Mouse (Mus musculus) hindbrain, postnatal 0 days (tissue): Measurements from ENCODE around the gene Tdrd3. TPM values are rescaled to one million over a fixed set of nuclear protein-coding genes. Genes with fewer than 3 reads are reported as not detected.

Source experiments
- ATAC-seq: fragments of 200-750 bp; cut with Nextera tagmentation; 2 replicates; pipeline ENCODE4 v1.8.0; 2017; ENCODE audit warnings: mild to moderate bottlenecking, moderate TSS enrichment, moderate library complexity
- DNase-seq: peaks from one replicate; pipeline ENCODE4 v3.0.0-alpha.2; 2015; ENCODE audit warnings: low spot score
- H3K27ac ChIP-seq: fragments of 300-500 bp; sonication (generic); 2 replicates; pipeline ENCODE4 v1.5.1; 2014; ENCODE audit warnings: mild to moderate bottlenecking
- H3K27me3 ChIP-seq: fragments of 300-500 bp; sonication (generic); 2 replicates; pipeline ENCODE4 v1.6.1; 2014; ENCODE audit warnings: low read length, mixed read lengths; ENCODE audit not compliant: insufficient read depth
- H3K36me3 ChIP-seq: fragments of 300-500 bp; sonication (generic); 2 replicates; pipeline ENCODE4 v1.6.1; 2014; ENCODE audit warnings: low read length, mixed read lengths; ENCODE audit not compliant: insufficient read depth
- H3K4me1 ChIP-seq: fragments of 300-500 bp; sonication (generic); 2 replicates; pipeline ENCODE4 v1.6.1; 2014; ENCODE audit warnings: antibody characterized with exemption, low read length, mixed read lengths; ENCODE audit not compliant: insufficient read depth
- H3K4me2 ChIP-seq: fragments of 300-500 bp; sonication (generic); 2 replicates; pipeline ENCODE4 v1.6.1; 2014; ENCODE audit warnings: low read depth, mild to moderate bottlenecking, low read length, moderate library complexity, mixed read lengths
- H3K4me3 ChIP-seq: fragments of 300-500 bp; sonication (generic); 2 replicates; pipeline ENCODE4 v1.5.1; 2014; ENCODE audit warnings: low read length
- H3K9ac ChIP-seq: fragments of 300-500 bp; sonication (generic); replicated peaks from 2 replicates; pipeline ENCODE4 v1.6.1; 2014; ENCODE audit warnings: mild to moderate bottlenecking, low read length, moderate library complexity, mixed read lengths
- H3K9me3 ChIP-seq: fragments of 300-500 bp; sonication (generic); 2 replicates; pipeline ENCODE4 v1.6.1; 2016; ENCODE audit warnings: low read length, mixed read lengths
- CTCF ChIP-seq: IDR thresholded peaks from 2 replicates; pipeline ENCODE4 v1.5.1; 2016; ENCODE audit warnings: antibody characterized with exemption, control low read depth, low read depth
- WGBS: fragments of 180-500 bp; shearing (Covaris S2); extraction: QIAGEN DNeasy Blood & Tissue Kit; methylation state at CpG from one replicate; pipeline ENCODE4 v1.1.7; 2014; 5-methylcytosine and 5-hydroxymethylcytosine counted together
- polyA plus RNA-seq: library from polyadenylated mRNA; unstranded; fragments of >200 nt; fragmentation: Nextera tagmentation; extraction: Ambion mirVana; gene quantifications from 2 replicates; pipeline ENCODE4 v1.2.1, GENCODE M21; 2015
- total RNA-seq: library from RNA; depleted of rRNA; stranded (reverse); fragments of >200 nt; gene quantifications from 2 replicates; pipeline ENCODE4 v1.2.3, GENCODE M21; 2014

Tdrd3 gene
- total and polyA plus RNA-seq, 2 experiments from 2014 or later = 26.4 to 30.6 TPM

- Histone ChIP-seq H3K4me2 (no peak overlapping the region), H3K27ac (no peak overlapping the region), H3K9ac (no peak overlapping the region), H3K9me3 (no peaks in the 10 kb centered on the region), H3K4me3 (no peak overlapping the region), H3K4me1 (no peaks in the 10 kb centered on the region), H3K36me3 (no peaks in the 10 kb centered on the region), H3K27me3 (no peaks in the 10 kb centered on the region)
- 0 out of 2 replicates have a peak, but pooled peaks have one; percentile 24 for ATAC-seq
- TF ChIP-seq CTCF = no peak
- WGBS = 72% methylated on average over 12 of the region's 12 CpGs
- DNase-seq = no peak
Observed at GRCm38 (mm10) chr14:87467586-87467985, 51.1 kb downstream of the Tdrd3 start.

- 0 out of 2 replicates have a peak, but pooled peaks cover 3% of the 10 kb centered on the region for H3K36me3 ChIP-seq
- no peaks in the 10 kb centered on the region for H3K27me3 ChIP-seq
- DNase-seq (no peak), ATAC-seq (no peak)
- H3K4me2 ChIP-seq = no peak overlapping the region
- no peaks in the 10 kb centered on the region for H3K4me1 ChIP-seq
- H3K4me3 ChIP-seq = no peak overlapping the region
- 83% methylated on average over 1 of the region's 1 CpGs for whole genome bisulfite sequencing
- no peaks in the 10 kb centered on the region for H3K9me3 ChIP-seq
- H3K27ac ChIP-seq = no peak overlapping the region
- TF ChIP-seq CTCF = no peak
- no peak overlapping the region for H3K9ac ChIP-seq
Observed at GRCm38 (mm10) chr14:87471521-87471920, 55.1 kb downstream of the Tdrd3 start.

GRCm38 (mm10) chr14:87472782-87473181 is 56.3 kb downstream of the Tdrd3 start:
- ATAC-seq (no peak), DNase-seq (no peak)
- H3K9me3 ChIP-seq = no peaks in the 10 kb centered on the region
- H3K36me3 ChIP-seq = 0 out of 2 replicates have a peak, but pooled peaks cover 3% of the 10 kb centered on the region
- H3K27me3 ChIP-seq = no peaks in the 10 kb centered on the region
- WGBS = 79% methylated on average over 2 of the region's 2 CpGs
- H3K4me1 ChIP-seq = no peaks in the 10 kb centered on the region
- no peak overlapping the region for H3K4me2 ChIP-seq
- H3K9ac ChIP-seq = no peak overlapping the region
- no peak for TF ChIP-seq CTCF
- H3K4me3 ChIP-seq = no peak overlapping the region
- no peak overlapping the region for H3K27ac ChIP-seq

- Histone ChIP-seq H3K4me3 (no peak overlapping the region), H3K27ac (no peak overlapping the region), H3K9me3 (no peaks in the 10 kb centered on the region), H3K9ac (no peak overlapping the region), H3K36me3 (0 out of 2 replicates have a peak, but pooled peaks cover 3% of the 10 kb centered on the region), H3K4me2 (no peak overlapping the region), H3K27me3 (no peaks in the 10 kb centered on the region), H3K4me1 (no peaks in the 10 kb centered on the region)
- DNase-seq = no peak
- 89% methylated on average over 10 of the region's 10 CpGs for WGBS
- ATAC-seq = no peak
- TF ChIP-seq CTCF = no peak
Observed at GRCm38 (mm10) chr14:87475721-87476359, 59.4 kb downstream of the Tdrd3 start.

GRCm38 (mm10) chr14:87478339-87478951 is 62.0 kb downstream of the Tdrd3 start:
- 87% methylated on average over 2 of the region's 3 CpGs for WGBS
- H3K36me3 ChIP-seq = 0 out of 2 replicates have a peak, but pooled peaks cover 3% of the 10 kb centered on the region
- H3K27me3 ChIP-seq = no peaks in the 10 kb centered on the region
- no peaks in the 10 kb centered on the region for H3K9me3 ChIP-seq
- H3K4me1 ChIP-seq = no peaks in the 10 kb centered on the region
- H3K9ac ChIP-seq = no peak overlapping the region
- no peak for TF ChIP-seq CTCF
- H3K4me2 ChIP-seq = no peak overlapping the region
- H3K4me3 ChIP-seq = no peak overlapping the region
- ATAC-seq = no peak
- DNase-seq = no peak
- no peak overlapping the region for H3K27ac ChIP-seq

GRCm38 (mm10) chr14:87485888-87486287 is 69.4 kb downstream of the Tdrd3 start:
- ATAC-seq = no peak
- no peaks in the 10 kb centered on the region; the same call in 1 of the 2 replicates for H3K36me3 ChIP-seq
- H3K9me3 ChIP-seq = no peaks in the 10 kb centered on the region
- H3K9ac ChIP-seq = no peak overlapping the region
- no peaks in the 10 kb centered on the region for H3K4me1 ChIP-seq
- H3K4me2 ChIP-seq = no peak overlapping the region
- no peak overlapping the region for H3K27ac ChIP-seq
- DNase-seq = no peak
- no peak overlapping the region for H3K4me3 ChIP-seq
- H3K27me3 ChIP-seq = no peaks in the 10 kb centered on the region
- TF ChIP-seq CTCF = no peak
- 83% methylated on average over 3 of the region's 3 CpGs for WGBS
